Mouse (Mus musculus) liver, embryonic 11.5 days (tissue): ENCODE measurements around the gene Sipa1l3. TPM values are rescaled to one million over a fixed set of nuclear protein-coding genes. Genes with fewer than 3 reads are reported as not detected.
A peak's percentile ranks its signal among the peaks of the same experiment; 100 is the strongest.

ENCODE experiments used
- ATAC-seq: fragments of 200-750 bp; cut with Nextera tagmentation; replicated peaks from 2 replicates; pipeline ENCODE4 v1.8.0; 2017; ENCODE audit warnings: moderate number of reproducible peaks, mild to moderate bottlenecking, moderate TSS enrichment, moderate library complexity; ENCODE audit not compliant: low FRiP score
- DNase-seq: peaks from one replicate; pipeline ENCODE4 v3.0.0-alpha.2; 2017; ENCODE audit warnings: low spot score
- H3K27ac ChIP-seq: fragments of 300-500 bp; sonication (generic); 2 replicates; pipeline ENCODE4 v1.5.1; 2014; ENCODE audit warnings: mild to moderate bottlenecking, low read depth, low read length, control low read depth
- H3K27me3 ChIP-seq: fragments of 300-500 bp; sonication (generic); replicated peaks from 2 replicates; pipeline ENCODE4 v1.6.1; 2014; ENCODE audit warnings: low read length, mixed read lengths; ENCODE audit not compliant: control insufficient read depth, insufficient read depth
- H3K36me3 ChIP-seq: fragments of 300-500 bp; sonication (generic); 2 replicates; pipeline ENCODE4 v1.6.1; 2014; ENCODE audit warnings: mild to moderate bottlenecking, low read length, moderate library complexity, mixed read lengths; ENCODE audit not compliant: control insufficient read depth, insufficient read depth
- H3K4me1 ChIP-seq: fragments of 300-500 bp; sonication (generic); replicated peaks from 2 replicates; pipeline ENCODE4 v1.6.1; 2014; ENCODE audit warnings: low read length, mixed read lengths; ENCODE audit not compliant: control insufficient read depth, insufficient read depth
- H3K4me2 ChIP-seq: fragments of 300-500 bp; sonication (generic); 2 replicates; pipeline ENCODE4 v1.6.1; 2014; ENCODE audit warnings: mild to moderate bottlenecking, control low read depth, moderate library complexity
- H3K4me3 ChIP-seq: fragments of 300-500 bp; sonication (generic); 2 replicates; pipeline ENCODE4 v1.5.1; 2014; ENCODE audit warnings: low read depth, low read length, control low read depth
- H3K9ac ChIP-seq: fragments of 300-500 bp; sonication (generic); 2 replicates; pipeline ENCODE4 v1.6.1; 2014; ENCODE audit warnings: low read depth, low read length, control low read depth
- H3K9me3 ChIP-seq: fragments of 300-500 bp; sonication (generic); 2 replicates; pipeline ENCODE4 v1.6.1; 2016; ENCODE audit warnings: low read length, inconsistent platforms, mixed read lengths; ENCODE audit not compliant: control insufficient read depth
- WGBS: fragments of 180-500 bp; shearing (Covaris S2); extraction: QIAGEN DNeasy Blood & Tissue Kit; methylation state at CpG from one replicate; pipeline ENCODE4 v1.1.7; 2014; 5-methylcytosine and 5-hydroxymethylcytosine counted together
- polyA plus RNA-seq: library from polyadenylated mRNA; unstranded; fragments of >200 nt; fragmentation: Nextera tagmentation; extraction: Ambion mirVana; gene quantifications from 2 replicates; pipeline ENCODE4 v1.2.1, GENCODE M21; 2014

Gene Sipa1l3
- polyA plus RNA-seq, 1 experiment from 2014 or later: 10.1 TPM

DNA sequence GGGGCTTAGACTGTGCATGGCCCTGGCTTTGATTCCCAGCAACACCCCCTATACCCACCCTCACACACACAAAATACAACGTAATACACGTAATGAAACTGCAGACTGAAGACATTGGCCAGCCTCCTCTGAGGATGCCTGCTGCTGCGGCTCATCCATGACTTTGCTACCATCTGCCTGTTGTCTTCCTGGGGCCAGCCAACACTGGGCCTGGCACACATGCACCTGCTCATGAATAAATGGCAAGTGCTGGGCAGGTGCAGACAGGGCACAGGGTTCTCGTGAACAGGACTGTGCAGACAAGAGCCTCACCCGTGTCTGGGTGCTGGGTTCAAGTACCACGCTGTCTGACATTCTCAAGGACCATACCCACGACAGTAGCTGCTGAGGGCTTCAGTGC lies 174.7 kb downstream of the Sipa1l3 start:
- WGBS: 91% methylated on average over 7 of the region's 7 CpGs
- Histone ChIP-seq H3K9ac (no peak overlapping the region), H3K27ac (no peak overlapping the region), H3K4me3 (no peak overlapping the region), H3K27me3 (no peaks in the 10 kb centered on the region), H3K4me1 (peaks cover 44% of the 10 kb centered on the region), H3K36me3 (peaks cover 3% of the 10 kb centered on the region), H3K4me2 (no peak overlapping the region), H3K9me3 (no peaks in the 10 kb centered on the region)
- ATAC-seq (no peak), DNase-seq (no peak)

DNA sequence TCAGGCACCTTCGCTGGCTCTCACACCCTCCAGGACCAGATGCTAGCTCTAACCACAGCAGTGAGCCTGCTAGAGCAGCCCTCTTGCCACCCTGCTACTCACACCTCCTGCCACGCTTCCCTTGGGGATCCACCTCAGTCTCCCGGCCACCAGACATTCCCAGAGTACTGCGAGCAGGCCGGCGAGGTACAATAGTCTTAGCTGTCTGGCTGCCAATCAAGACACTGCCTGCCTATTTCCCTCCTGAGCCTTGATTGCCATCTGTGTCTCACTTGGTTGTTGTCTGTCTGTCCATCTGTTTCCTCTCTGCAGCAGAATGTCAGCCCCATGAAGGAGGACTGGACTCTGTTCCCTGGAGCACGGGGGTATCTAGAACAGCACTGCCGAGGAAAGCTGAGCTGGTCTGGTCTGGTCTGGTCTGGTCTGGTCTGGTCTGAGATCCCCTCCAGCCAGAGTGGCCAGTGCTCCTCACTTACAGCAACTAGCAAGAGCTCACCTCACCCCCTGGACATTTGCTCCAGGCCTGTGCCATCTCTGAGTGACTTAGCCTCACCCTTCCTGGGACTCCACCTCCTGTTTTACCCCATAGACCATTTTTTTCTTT lies 175.8 kb downstream of the Sipa1l3 start:
- no peaks in the 10 kb centered on the region; the same call in 1 of the 2 replicates for H3K36me3 ChIP-seq
- H3K27me3 ChIP-seq: no peaks in the 10 kb centered on the region; the same call in 1 of the 2 replicates
- H3K4me3 ChIP-seq: no peak overlapping the region
- H3K4me2 ChIP-seq: 0 out of 2 replicates have a peak overlapping the region, but pooled peaks have one; percentile 15
- whole genome bisulfite sequencing: 31% methylated on average over 8 of the region's 8 CpGs
- DNase-seq (no peak), ATAC-seq (0 out of 2 replicates have a peak, but pooled peaks have one; percentile 7)
- peaks cover 52% of the 10 kb centered on the region for H3K4me1 ChIP-seq
- no peaks in the 10 kb centered on the region for H3K9me3 ChIP-seq
- peak overlapping the region; percentile 28; the same call in 1 of the 2 replicates for H3K9ac ChIP-seq
- H3K27ac ChIP-seq: peak overlapping the region; percentile 40

DNA sequence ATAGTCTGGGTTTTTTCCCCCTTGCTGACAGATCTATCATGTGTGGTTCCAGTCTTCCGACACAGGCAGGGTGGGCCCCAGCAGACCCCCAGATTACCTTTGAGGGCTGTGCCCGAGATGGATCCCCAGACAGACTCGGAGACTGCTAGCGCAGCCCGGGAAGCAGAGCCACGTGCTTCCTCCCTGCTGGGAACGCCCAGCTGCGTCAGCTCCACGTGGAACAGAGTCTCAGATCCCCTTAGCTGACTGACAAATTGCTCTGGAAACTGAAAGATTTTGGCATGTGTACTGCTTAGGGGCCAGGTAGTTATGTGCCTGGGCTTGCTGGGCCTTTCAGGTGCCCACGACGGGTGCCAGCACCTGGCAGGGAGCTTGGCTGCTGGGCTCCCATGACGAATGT lies 176.7 kb downstream of the Sipa1l3 start:
- H3K27ac ChIP-seq: peak overlapping the region; percentile 40
- H3K27me3 ChIP-seq: no peaks in the 10 kb centered on the region; the same call in 1 of the 2 replicates
- H3K36me3 ChIP-seq: no peaks in the 10 kb centered on the region; the same call in 1 of the 2 replicates
- WGBS: 57% methylated on average over 12 of the region's 12 CpGs
- no peaks in the 10 kb centered on the region for H3K9me3 ChIP-seq
- DNase-seq (no peak), ATAC-seq (no peak)
- H3K4me1 ChIP-seq: peaks cover 55% of the 10 kb centered on the region
- H3K9ac ChIP-seq: peak overlapping the region; percentile 28; the same call in 1 of the 2 replicates
- H3K4me3 ChIP-seq: no peak overlapping the region
- peak overlapping the region; percentile 19 for H3K4me2 ChIP-seq

DNA sequence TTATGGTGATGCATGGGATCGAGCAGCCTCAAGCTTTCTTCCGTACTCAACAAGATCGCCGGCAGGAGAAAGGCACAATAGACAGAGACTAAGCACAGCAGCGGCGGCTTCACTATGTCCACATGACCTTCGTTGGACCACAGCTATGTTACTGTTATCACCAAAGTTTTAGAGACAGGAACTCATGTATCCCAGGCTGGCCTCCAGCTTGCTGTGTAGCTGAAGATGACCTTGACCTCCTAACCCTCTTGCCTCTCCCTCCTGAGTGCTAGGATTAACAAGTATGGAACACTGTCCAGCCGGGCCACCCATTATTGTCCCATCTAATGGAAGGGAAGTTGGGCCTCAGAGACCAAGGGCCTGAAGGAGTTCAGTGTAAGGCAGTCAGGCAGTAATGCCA lies 177.6 kb downstream of the Sipa1l3 start:
- WGBS: 78% methylated on average over 8 of the region's 8 CpGs
- ATAC-seq (no peak), DNase-seq (no peak)
- H3K4me1 ChIP-seq: peaks cover 55% of the 10 kb centered on the region
- H3K9ac ChIP-seq: no peak overlapping the region
- no peaks in the 10 kb centered on the region for H3K9me3 ChIP-seq
- H3K27me3 ChIP-seq: no peaks in the 10 kb centered on the region; the same call in 1 of the 2 replicates
- H3K4me2 ChIP-seq: no peak overlapping the region
- H3K4me3 ChIP-seq: no peak overlapping the region
- peak overlapping the region; percentile 91; the same call in 1 of the 2 replicates for H3K27ac ChIP-seq
- no peaks in the 10 kb centered on the region; the same call in 1 of the 2 replicates for H3K36me3 ChIP-seq

DNA sequence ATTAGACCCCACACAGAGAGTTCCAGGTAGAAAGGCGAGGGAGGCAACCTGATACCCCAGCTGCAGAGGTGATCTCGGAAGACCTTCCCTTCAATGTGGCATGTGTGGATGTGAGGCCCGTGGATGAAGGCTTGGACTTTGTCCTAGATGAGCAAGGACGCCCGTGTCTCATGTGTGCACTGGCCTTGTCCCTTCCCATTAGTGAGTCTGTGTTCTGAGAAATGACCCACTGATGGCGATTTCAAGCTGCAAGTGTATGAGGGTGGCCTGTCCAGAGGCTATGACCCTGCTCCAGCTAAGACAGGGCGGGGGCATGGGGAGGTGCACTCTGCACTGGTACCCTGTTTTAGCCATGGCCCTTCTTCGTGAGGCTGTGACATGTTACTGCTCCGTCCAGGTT lies 178.2 kb downstream of the Sipa1l3 start:
- Histone ChIP-seq H3K9me3 (no peaks in the 10 kb centered on the region), H3K4me3 (no peak overlapping the region), H3K4me2 (no peak overlapping the region), H3K27me3 (no peaks in the 10 kb centered on the region; the same call in 1 of the 2 replicates), H3K27ac (peak overlapping the region; percentile 91), H3K36me3 (peaks cover 4% of the 10 kb centered on the region; the same call in 1 of the 2 replicates), H3K4me1 (peaks cover 55% of the 10 kb centered on the region), H3K9ac (no peak overlapping the region)
- WGBS: 82% methylated on average over 9 of the region's 9 CpGs
- ATAC-seq (no peak), DNase-seq (no peak)

DNA sequence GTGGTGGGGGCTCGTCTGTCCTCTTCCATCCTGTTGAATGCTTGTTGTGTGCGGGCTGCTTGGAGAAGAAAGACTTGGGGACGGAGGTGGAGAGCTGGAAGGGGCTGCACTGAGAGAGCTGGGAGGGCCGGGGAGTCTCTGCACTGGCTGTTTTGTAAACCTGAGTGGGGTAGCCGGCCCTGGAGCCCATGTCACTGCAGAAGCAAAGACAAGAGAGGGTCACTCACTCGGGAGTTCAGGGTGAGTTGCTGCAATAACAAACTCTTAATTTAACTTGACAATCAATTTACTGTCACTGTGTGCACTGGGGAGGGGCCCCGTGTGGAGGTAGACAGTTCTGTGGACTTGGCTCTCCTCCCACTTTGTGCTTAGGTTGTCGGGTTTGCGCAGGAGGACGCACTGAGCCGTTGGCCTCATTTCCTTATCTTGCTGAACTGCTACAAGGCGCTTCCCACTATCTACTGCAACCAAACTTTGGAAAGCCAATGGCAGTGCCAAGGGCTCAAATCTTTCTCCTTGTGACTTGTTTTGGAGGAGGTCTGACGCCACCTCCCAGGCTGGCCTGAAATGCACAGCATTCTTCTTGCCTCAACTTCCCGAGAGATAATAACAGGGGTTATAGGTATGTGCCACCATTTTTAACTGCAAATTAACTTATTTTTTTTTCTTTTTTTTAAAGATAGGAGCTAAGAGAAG lies 179.3 kb downstream of the Sipa1l3 start:
- peaks cover 65% of the 10 kb centered on the region for H3K4me1 ChIP-seq
- ATAC-seq: peak; percentile 89
- H3K9ac ChIP-seq: peak overlapping the region; percentile 61
- H3K27ac ChIP-seq: peak overlapping the region; percentile 91
- peak; percentile 63 for DNase-seq
- H3K9me3 ChIP-seq: no peaks in the 10 kb centered on the region
- 23% methylated on average over 14 of the region's 14 CpGs for WGBS
- H3K4me2 ChIP-seq: peak overlapping the region; percentile 57
- H3K27me3 ChIP-seq: no peaks in the 10 kb centered on the region; the same call in 1 of the 2 replicates
- peaks cover 4% of the 10 kb centered on the region; the same call in 1 of the 2 replicates for H3K36me3 ChIP-seq
- H3K4me3 ChIP-seq: peak overlapping the region; percentile 35

DNA sequence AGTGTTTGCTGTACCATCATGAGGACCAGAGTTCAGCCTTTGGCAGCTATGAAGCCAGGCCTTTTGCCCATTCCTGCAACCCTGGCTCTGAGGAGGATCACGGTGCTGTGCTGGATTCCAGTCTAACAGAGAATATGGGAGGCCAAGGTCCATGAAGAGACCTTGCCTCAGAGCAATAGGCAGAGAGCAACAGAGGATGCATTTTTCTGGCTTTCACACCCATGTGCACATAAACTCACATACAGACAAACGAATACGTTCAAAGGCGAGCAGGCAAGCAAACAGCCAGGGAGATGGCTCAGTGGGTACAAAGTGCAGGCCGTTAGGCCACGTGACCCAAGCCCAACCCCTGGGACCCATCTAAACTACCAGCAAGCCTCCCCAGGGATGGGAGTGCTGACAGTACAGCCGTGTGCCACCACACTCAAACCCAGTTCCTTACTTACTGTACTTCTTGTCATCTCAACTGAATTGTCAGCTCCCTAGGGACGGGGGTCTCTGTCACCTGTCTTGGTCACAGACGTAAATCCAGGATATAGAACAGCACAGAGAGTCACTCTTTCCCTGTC lies 180.0 kb downstream of the Sipa1l3 start:
- peak overlapping the region; percentile 57 for H3K4me2 ChIP-seq

DNA sequence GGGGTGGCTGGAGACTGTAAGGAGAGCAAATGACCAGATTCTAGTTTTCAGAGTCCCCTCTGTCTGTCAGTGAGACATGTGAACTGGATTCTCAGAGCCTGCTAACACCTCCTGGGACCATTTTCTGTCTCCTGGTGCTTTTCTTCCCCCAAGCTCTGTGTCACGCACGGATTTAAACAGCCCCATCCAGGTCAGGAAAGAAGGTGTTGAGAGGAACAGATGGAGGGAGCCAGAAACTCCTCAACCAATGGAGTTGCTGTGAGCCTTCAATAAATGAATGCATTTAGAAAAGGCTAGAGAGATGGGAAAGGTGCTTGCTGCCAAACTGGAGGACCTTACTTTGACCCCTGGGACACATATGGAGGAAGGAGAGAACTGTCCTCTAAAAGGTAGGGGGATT lies 180.7 kb downstream of the Sipa1l3 start:
- 93% methylated on average over 2 of the region's 2 CpGs for WGBS
- Histone ChIP-seq H3K9me3 (no peaks in the 10 kb centered on the region), H3K4me2 (peak overlapping the region; percentile 57), H3K36me3 (peaks cover 4% of the 10 kb centered on the region; the same call in 1 of the 2 replicates), H3K9ac (peak overlapping the region; percentile 61), H3K4me3 (peak overlapping the region; percentile 35), H3K4me1 (peaks cover 63% of the 10 kb centered on the region), H3K27ac (peak overlapping the region; percentile 91), H3K27me3 (no peaks in the 10 kb centered on the region; the same call in 1 of the 2 replicates)
- DNase-seq (no peak), ATAC-seq (no peak)

More for the DNA sequence above, 180.0 kb downstream of the Sipa1l3 start:
- Histone ChIP-seq H3K4me3 (peak overlapping the region; percentile 35), H3K27ac (peak overlapping the region; percentile 91), H3K9ac (peak overlapping the region; percentile 61), H3K36me3 (peaks cover 4% of the 10 kb centered on the region; the same call in 1 of the 2 replicates), H3K4me1 (peaks cover 68% of the 10 kb centered on the region), H3K9me3 (no peaks in the 10 kb centered on the region), H3K27me3 (no peaks in the 10 kb centered on the region; the same call in 1 of the 2 replicates)
- DNase-seq (no peak), ATAC-seq (peak; percentile 61)
- 67% methylated on average over 9 of the region's 9 CpGs for WGBS
